Mouse (Mus musculus) embryonic stem cell, embryonic (primary cell): Measurements from ENCODE around the gene Vsir.

ENCODE experiments used
- CTCF ChIA-PET, 4 experiments: fragments of 300-600 bp in 2 of 4; fragments of 350-600 bp in 2 of 4; sonication (Branson Sonifier 250); formaldehyde crosslinking; loops; one replicate each; lab custom pipeline; 2022; ENCODE audit warnings: inconsistent platforms in 2 of 4; lab: Charles Lee
- POLR2A ChIA-PET, 4 experiments: fragments of 300-600 bp in 2 of 4; fragments of 350-600 bp in 2 of 4; sonication (Branson Sonifier 250); formaldehyde crosslinking; loops; one replicate each; lab custom pipeline; 2022; ENCODE audit warnings: antibody characterized with exemption in 4 of 4, inconsistent platforms in 1 of 4; lab: Charles Lee

The Vsir gene

DNA sequence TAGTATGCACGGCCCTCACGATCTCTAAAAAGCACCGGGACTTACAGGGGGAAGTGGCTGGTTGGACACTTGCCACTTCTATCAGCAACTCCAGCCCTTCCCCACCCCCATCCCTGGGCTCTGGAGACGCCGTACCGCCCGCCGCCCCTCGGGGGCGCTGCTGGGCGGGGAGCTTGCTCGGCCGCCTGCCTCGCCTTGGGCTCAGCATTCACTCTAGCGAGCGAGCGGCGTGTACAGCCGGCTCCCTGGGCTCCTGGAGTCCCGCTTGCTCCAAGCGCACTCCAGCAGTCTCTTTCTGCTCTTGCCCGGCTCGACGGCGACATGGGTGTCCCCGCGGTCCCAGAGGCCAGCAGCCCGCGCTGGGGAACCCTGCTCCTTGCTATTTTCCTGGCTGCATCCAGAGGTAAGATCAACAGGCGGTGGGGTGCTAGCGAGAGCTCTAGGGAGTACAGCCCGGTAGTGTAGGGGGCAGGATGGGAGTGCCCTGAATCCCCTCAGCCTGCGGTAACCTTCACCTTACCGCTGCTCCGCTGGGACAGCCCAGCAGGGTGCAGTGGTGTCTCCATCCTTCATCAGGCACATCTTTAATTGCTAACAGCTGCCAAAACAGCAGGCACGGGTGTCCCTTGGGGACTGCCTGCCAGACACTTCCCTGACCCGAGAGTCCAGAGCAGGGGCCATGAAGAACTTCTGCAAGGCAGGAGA is at the start of gene Vsir:
Vsir (plus strand) TSS at position 151 of the 705 bp plus-strand sequence.
- CTCF ChIA-PET = interaction anchor here (0.6 to 2.3 kb wide), 30 partner anchors 9 to 899 kb away, joined by 3 to 10 read pairs (median 4); partner anchors contain the start of gene Slc29a3 (in 1 of the 4)
- POLR2A ChIA-PET = interaction anchor here in 2 of 4 experiments (0.7 to 1.4 kb wide), 8 partner anchors 15 to 89 kb away, joined by 3 to 4 read pairs (median 3); no protein-coding TSS in a partner anchor

DNA sequence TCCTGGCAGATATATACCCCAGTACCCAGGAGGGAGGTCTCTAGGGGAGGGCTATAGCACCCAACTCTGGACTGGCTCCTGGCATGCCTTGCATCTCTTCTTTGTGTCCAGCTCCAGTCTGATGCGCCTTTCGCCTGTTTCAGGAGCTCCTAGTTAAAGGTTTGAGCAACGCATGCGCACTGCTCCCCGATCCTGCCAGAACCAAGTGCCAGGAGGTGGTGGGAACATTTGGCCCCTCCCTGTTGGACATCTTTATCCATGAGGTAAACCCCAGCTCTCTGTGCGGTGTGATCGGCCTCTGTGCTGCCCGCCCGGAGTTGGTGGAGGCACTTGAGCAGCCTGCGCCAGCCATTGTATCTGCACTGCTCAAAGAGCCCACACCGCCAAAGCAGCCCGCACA is 47.0 kb upstream of the Vsir start:
- ChIA-PET POLR2A (interaction anchor here in 2 of 4 experiments (0.7 to 2.4 kb wide), 11 partner anchors 10 to 254 kb away, joined by 3 to 14 read pairs (median 3); partner anchors contain the start of genes Psap (in 1 of the 2) and Vsir (in 1 of the 2)), CTCF (interaction anchor here in 3 of 4 experiments (0.6 to 1.1 kb wide), 5 partner anchors 9 to 453 kb away, joined by 3 to 6 read pairs (median 3); partner anchors contain the start of gene Slc29a3 (in 1 of the 3))

DNA sequence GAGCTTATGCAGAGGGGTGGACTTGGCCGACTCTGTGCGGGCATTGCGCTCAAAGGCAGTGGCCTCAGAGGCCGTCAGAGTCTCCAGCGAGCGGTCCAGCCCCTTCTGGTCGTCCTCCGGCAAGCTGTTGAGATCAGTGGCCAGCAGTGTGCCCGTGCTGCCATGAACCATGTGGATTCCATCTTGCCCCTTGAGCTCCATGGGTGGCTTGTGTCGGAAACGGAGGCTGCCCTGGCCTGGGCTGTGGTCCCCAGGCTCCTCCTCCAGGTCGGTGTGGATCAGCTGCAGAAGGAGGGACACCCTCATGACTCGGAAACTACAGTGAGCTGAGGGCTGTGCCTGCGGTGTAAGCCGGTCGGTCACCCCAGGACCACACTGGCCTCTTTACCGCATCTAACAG is 43.2 kb upstream of the Vsir start:
- ChIA-PET CTCF (interaction anchor here in 2 of 4 experiments (0.8 to 1.0 kb wide), 2 partner anchors 138 to 156 kb away, joined by 3 read pairs; no protein-coding TSS in a partner anchor), POLR2A (interaction anchor here in 2 of 4 experiments (0.5 to 1.7 kb wide), 3 partner anchors 39 to 57 kb away, joined by 3 read pairs; no protein-coding TSS in a partner anchor)

DNA sequence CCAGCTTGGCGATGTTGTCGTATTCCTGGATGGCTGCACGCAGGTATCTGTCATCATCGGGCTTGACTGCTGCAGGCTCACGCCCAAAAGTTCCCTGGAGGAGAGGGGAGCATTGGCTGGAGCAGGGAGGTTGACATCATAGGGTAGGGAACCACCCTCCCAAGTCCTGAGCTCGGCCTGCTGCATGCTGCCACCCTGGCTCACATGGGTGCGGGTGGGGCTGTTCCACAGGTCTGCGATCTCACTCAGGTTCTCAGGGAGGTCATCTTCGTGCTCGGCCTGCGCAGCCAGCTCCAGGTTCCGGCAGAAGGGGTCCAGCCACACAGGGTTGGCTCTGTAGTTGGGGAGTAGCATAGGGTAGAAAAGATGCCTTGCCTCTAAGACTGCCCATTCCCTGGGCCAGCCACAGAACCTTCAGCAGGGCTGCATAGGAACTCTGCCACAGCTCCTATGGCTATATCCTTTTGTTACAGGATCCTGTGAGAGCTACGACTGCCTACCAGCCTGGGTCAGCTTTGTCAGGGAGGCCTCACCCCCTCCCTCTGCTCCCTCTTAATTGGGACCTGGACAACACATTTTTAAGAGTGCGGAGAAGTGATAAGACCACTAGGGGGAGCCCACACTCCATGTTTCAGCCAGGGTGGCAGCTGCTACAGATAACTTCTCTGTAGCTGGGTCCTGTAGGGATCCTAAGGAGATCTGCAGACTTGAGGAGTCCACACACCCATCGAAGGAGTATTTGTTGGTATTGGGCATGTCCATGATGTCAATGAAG is 41.6 kb upstream of the Vsir start:
- POLR2A ChIA-PET = interaction anchor here in 3 of 4 experiments (0.5 to 1.4 kb wide), 8 partner anchors 19 to 1012 kb away, joined by 3 to 4 read pairs (median 3); partner anchors contain the start of genes Slc29a3 (in 1 of the 3) and Vsir (in 1 of the 3)
- CTCF ChIA-PET = interaction anchor here (0.5 to 2.5 kb wide), 82 partner anchors 9 to 1141 kb away, joined by 3 to 17 read pairs (median 4); partner anchors contain the start of genes Slc29a3 (in 3 of the 4) and Vsir (in 3 of the 4)

DNA sequence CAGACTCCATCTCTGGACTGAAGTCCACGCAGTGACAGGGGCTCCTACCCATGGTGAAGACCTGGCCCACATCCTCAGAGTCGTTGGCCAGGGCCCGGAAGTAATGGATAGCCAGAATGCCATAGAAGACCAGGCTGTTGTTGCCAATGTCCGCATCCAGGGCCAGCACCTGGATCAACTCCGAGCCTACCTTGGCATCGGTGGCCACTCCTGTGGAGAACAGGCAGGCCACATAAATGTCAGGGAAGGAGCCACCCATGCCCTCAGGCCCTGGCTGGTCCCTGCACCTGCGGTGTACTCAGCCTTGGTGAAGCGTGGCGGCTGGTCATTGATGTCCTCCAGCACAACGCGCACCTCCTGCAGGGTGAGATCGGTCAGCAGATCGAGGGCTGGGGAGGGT is 36.0 kb upstream of the Vsir start:
- CTCF ChIA-PET = no interaction called here
- POLR2A ChIA-PET = no interaction called here

DNA sequence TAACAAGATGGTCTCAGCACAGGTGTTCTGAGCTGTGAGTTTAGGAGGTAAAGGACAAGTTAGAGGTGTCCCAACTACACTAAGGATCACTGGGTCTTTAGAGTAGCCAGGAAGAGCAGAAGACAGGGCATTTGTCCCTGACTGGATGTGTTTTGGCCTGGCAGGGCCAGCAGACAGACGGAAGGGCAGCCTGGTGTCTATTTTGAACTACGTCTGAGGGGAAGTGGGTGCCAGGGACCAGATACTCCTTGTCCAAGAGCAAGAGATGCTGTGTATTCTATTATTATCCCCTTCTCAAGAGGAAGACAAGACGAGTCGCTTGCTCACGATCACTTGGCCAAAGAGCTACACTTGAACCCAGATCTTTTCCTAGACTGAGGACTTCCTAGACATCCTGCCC is 33.0 kb upstream of the Vsir start:
- ChIA-PET POLR2A (no interaction called here), CTCF (interaction anchor here in 2 of 4 experiments (0.6 kb wide), 2 partner anchors 8 to 425 kb away, joined by 3 to 10 read pairs; no protein-coding TSS in a partner anchor)

DNA sequence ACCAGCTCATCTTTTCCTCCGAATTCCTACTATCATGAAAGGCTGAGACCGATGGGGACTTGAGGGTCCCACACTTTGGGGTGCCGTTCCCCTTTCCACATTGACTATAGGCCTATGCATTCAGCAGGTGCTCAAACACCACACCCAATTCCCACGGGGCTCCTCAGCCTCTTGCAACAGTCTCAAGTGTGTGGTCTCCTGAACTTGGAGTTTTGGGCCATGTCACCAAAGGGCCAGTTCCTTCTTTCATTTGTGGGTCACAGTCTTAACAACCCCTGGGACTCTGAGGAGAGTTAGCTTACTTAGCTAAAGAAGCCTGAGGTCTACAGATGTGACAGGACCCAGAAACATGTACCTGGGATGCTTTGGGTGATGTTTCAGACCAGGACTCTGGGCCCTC is 30.5 kb upstream of the Vsir start:
- CTCF ChIA-PET = no interaction called here
- POLR2A ChIA-PET = no interaction called here

DNA sequence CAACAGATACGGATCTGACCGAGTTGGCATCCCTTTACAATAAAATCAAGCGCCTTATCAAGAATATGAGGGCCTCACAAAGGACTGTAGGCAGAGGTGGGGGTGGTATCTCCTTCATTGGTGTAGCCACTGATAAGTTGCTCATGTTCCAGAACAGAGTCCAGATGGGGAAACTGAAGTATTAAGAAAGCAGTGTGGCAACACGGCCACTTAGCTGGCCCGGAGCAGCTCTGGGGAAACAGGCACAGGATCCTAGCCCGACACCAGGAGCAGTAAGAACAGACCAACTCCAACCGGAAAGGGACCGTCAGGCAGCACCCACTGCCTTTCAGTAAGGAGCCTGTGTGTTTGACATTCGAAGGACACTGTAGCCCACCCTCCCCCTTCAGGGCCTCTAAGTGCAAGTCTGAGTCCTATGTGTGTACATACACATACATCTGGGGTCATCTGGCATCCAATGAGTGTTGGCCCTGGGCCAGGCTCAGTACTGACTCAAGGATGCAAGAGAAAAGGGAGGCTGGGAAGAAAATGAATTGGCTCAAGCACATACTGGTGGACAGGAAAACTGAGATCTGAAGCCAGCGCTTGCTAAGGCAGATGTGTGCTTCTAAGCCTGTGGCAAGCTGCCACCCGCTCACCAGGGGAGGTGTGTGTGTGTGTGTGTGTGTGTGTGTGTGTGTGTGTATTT is 17.5 kb upstream of the Vsir start:
- ChIA-PET POLR2A (no interaction called here), CTCF (no interaction called here)

DNA sequence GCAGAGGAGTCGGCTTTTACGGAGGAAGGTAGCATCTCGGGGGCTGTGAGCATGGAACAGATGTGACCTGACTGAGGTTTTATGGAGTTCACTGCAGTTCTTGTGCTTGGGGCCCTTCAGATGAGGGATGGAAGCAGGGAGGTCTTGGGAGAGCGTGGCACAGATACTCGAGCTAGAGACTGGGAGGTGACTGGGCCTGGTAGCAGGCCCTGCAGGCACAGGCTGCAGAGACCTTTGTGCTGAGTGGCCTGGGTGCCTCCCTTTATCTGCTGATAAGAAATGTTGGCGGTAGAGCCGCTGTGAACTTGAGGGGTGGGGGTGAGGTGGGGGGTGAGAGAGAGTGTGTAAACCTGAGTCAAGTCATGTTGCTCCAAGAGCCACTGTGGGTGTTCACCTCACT is 12.1 kb upstream of the Vsir start:
- ChIA-PET CTCF (interaction anchor here in 1 of 4 experiments (0.9 kb wide), 1 partner anchor 17 kb away, joined by 3 read pairs; no protein-coding TSS in a partner anchor), POLR2A (interaction anchor here in 1 of 4 experiments (0.6 kb wide), 1 partner anchor 1202 kb away, joined by 4 read pairs; no protein-coding TSS in a partner anchor)

DNA sequence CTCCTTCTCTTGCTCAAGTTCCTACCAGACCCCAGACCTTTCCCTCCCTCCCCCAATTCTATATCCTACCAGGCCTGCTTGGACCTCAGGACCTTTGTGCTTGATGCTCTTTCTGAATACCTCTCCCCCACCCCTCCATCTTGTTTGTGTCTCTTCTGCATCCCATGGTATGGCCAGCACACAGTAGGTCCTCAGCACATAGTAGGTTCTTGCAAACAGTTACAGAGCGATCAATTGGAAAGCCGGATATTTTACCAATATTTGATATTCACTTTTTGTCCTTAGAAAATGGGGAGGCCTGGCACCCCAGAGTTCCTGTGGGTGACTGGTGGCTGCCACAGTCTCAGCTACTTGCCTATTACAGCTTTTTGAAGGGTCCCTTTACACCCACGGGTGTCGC is 11.6 kb upstream of the Vsir start:
- ChIA-PET CTCF (interaction anchor here in 1 of 4 experiments (0.6 kb wide), 1 partner anchor 194 kb away, joined by 3 read pairs; no protein-coding TSS in a partner anchor), POLR2A (interaction anchor here in 1 of 4 experiments (0.6 kb wide), 1 partner anchor 1202 kb away, joined by 4 read pairs; no protein-coding TSS in a partner anchor)

DNA sequence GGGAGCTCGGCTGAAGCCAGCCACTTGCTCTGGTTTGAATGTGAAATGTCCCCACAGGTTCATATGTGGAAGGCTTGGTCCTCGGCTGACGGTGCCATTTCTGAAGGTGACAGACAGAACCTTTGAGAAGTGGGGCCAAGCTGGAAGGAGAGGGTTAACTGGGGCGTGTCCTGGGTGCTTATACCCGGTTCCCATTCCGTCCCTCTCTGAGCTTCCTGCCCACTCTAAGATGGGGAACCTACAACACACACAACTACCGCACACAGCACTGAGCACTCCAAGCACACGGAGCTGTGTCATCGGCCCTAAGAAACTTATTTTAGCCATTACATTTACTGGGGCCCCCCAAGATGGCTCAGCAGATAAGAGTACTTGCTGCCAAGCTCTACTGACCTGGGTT is 5.1 kb upstream of the Vsir start:
- ChIA-PET POLR2A (interaction anchor here in 2 of 4 experiments (1.0 to 1.2 kb wide), 2 partner anchors 11 kb away, joined by 3 to 4 read pairs; no protein-coding TSS in a partner anchor), CTCF (interaction anchor here in 3 of 4 experiments (1.1 to 1.3 kb wide), 3 partner anchors 36 to 411 kb away, joined by 3 to 5 read pairs (median 4); partner anchors contain the start of gene Slc29a3 (in 1 of the 3))

DNA sequence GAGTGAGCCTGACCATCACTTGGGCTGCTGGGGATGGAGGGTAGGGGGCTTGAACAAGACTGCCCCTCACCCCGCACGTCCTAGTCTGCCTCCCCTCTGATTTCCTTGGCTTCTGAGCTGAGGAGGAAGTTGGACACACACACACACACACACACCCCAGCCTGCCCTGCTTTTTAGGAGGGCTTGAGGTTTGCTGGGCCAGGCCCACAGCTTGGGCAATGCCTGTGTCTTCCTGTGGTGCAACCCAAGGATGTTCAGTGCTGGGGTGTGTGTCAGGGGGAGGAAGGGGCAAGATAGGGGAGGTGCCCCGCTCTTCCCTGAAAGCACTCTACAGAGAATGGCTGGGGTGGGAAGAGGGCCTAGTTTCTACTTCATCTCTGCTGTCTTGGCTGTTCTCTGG is 2.5 kb upstream of the Vsir start:
- ChIA-PET CTCF (no interaction called here), POLR2A (interaction anchor here in 1 of 4 experiments (0.9 to 1.2 kb wide), 2 partner anchors 37 to 41 kb away, joined by 3 read pairs; no protein-coding TSS in a partner anchor)

DNA sequence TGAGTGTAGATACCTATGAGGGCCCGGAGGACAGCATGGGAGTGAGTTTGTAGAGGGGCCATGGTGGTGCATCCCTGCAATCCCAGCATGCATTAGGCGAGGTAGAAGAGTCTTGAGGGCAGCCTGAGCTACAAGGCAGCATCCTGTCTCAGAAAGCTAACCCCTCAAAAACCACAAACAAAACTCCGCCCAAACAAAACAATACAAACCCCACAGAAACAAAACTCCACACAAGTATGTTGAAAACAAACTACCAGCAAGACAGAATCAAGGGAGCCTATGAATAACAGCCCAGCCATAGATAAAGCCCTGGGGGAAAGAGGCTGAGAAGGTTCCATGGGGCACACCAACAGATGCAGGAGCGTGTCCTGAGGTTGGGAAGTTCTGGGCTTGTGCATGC is 595 bp upstream of the Vsir start:
- ChIA-PET POLR2A (interaction anchor here in 2 of 4 experiments (0.7 to 1.4 kb wide), 6 partner anchors 14 to 89 kb away, joined by 3 to 4 read pairs (median 3); no protein-coding TSS in a partner anchor), CTCF (interaction anchor here (0.6 to 2.3 kb wide), 18 partner anchors 11 to 898 kb away, joined by 3 to 10 read pairs (median 5); partner anchors contain the start of gene Slc29a3 (in 1 of the 4))

DNA sequence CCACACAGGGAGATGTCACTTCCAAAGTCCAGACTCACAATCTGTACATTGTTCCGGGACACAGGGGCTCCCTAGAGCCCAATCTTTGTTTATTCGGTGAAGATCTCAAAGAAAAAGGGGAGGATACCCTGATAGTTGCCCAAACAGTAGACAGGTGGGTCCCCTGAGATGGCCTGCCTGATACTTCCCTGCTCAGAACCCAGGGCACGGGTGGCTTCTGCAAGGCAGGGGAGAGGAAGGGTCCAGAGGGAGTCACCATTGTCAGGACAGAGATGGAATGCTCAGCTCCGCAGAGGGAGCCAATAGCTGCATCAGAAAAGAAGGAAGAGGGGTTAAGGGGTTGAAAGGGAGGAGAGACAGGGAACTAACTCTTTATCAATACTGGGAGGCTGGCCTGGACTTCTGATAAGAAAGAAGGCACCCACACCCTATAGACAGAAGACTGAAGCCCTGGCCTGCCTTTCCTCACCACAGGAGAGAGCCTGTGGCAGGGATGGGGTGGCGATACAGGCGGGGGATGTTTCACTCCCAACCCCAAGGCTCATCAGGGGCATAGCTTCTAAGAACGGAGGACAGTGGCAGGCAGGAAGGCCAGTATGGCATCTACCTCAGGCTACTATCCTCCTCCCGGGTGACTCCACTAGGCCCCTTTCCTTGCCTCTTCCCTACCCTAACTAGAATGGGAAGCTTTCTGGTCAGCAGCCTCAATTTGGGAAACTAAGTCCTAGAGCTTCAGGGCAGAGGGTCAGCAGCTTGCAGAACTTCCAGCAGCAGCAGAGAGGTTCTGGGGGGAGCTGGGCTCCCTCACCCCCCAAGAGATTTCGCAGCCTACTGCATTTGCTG is 1.3 kb downstream of the Vsir start:
- ChIA-PET POLR2A (interaction anchor here in 2 of 4 experiments (1.0 to 1.7 kb wide), 7 partner anchors 14 to 405 kb away, joined by 3 to 4 read pairs (median 3); partner anchors contain the start of gene Slc29a3 (in 1 of the 2)), CTCF (interaction anchor here in 3 of 4 experiments (0.6 to 2.3 kb wide), 12 partner anchors 21 to 405 kb away, joined by 3 to 9 read pairs (median 4); partner anchors contain the start of gene Slc29a3 (in 1 of the 3))

DNA sequence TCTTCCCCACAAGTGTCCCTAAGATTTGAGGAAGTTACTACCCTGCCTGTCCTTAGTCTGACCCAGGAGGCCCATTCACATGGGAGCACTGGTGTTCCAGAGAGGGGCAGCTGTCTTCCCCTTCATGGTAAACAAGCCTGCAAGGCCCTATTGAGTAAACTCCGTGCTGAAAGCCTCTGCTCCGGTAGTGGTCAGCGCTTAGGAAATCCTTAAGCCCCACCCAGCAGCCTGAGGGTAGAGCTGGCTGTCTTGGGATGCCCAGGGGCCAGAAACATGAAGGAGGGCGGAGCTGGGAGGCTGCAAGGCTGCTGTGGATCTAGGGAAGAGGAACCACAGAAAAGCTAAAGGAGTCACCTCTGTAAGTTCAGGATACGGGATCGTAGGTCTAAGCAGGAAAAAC is 2.4 kb downstream of the Vsir start:
- CTCF ChIA-PET = no interaction called here
- POLR2A ChIA-PET = interaction anchor here in 3 of 4 experiments (0.5 to 1.7 kb wide), 5 partner anchors 13 to 404 kb away, joined by 3 to 4 read pairs (median 3); partner anchors contain the start of gene Slc29a3 (in 1 of the 3)

DNA sequence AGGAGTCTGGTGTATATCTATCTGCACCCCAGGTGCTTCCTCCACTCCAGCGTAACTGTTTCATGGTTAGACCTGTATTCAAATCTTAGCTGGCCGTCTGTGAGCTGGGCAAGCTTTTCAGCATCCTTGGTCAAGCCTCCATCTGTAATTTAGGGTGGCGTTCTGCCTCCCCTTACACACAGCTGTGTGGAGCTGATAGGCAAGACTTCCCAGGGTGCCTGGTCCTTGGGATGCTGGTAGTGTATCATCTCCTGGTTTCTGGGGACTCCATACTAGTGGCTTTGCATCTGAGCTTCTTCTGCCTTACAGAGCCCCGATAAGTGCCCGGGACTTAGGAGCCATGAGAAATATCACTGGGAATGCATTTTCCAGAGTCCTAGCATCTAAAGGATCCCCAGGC is 3.0 kb downstream of the Vsir start:
- CTCF ChIA-PET = interaction anchor here in 2 of 4 experiments (0.5 to 0.6 kb wide), 2 partner anchors 158 to 224 kb away, joined by 3 to 7 read pairs; no protein-coding TSS in a partner anchor
- POLR2A ChIA-PET = interaction anchor here in 1 of 4 experiments (1.3 to 1.7 kb wide), 2 partner anchors 12 to 44 kb away, joined by 3 to 4 read pairs; no protein-coding TSS in a partner anchor
